Mouse (Mus musculus) thymus, adult 2 months (tissue): ENCODE results near the gene Atf7ip. TPM values are rescaled to one million over a fixed set of nuclear protein-coding genes. Genes with fewer than 3 reads are reported as not detected.

Experiments used
- DNase-seq: peaks from one replicate; pipeline ENCODE4 v3.0.0; 2021
- H3K27ac ChIP-seq: fragments of 200-500 bp; 2 replicates; pipeline ENCODE4 v1.5.1; 2012; ENCODE audit warnings: low read length, control low read depth; ENCODE audit not compliant: control insufficient read depth, insufficient read depth
- H3K27me3 ChIP-seq: fragments of 200-500 bp; 2 replicates; pipeline ENCODE4 v1.6.1; 2012; ENCODE audit warnings: mild to moderate bottlenecking, low read length, moderate library complexity, mixed read lengths; ENCODE audit not compliant: control insufficient read depth, insufficient read depth
- H3K36me3 ChIP-seq: fragments of 200-500 bp; 2 replicates; pipeline ENCODE4 v1.6.1; 2012; ENCODE audit warnings: mild to moderate bottlenecking, low read length, moderate library complexity; ENCODE audit not compliant: control insufficient read depth, insufficient read depth
- H3K4me1 ChIP-seq: fragments of 200-500 bp; replicated peaks from 2 replicates; pipeline ENCODE4 v1.6.1; 2012; ENCODE audit warnings: low read length; ENCODE audit not compliant: control insufficient read depth, insufficient read depth
- H3K4me3 ChIP-seq: fragments of 200-500 bp; 2 replicates; pipeline ENCODE4 v1.5.1; 2012; ENCODE audit warnings: mild to moderate bottlenecking, low read length, control low read depth, moderate library complexity; ENCODE audit not compliant: control insufficient read depth, insufficient read depth
- CTCF ChIP-seq: fragments of 200-500 bp; IDR thresholded peaks from 2 replicates; pipeline ENCODE4 v1.5.1; 2012; ENCODE audit warnings: mild to moderate bottlenecking, control low read depth, low read length, moderate library complexity, borderline replicate concordance; ENCODE audit not compliant: control insufficient read depth, poor library complexity, insufficient read depth; ENCODE audit errors: extremely low read depth
- POLR2A ChIP-seq: fragments of 200-500 bp; IDR thresholded peaks from 2 replicates; pipeline ENCODE4 v1.6.1; 2012; ENCODE audit warnings: mild to moderate bottlenecking, low read length, control low read depth, moderate library complexity; ENCODE audit not compliant: control insufficient read depth, poor library complexity, insufficient read depth; ENCODE audit errors: extremely low read depth
- WGBS: fragments of 180-500 bp; shearing (Covaris S2); methylation state at CpG from one replicate; pipeline ENCODE4 v1.1.7; 2018; 5-methylcytosine and 5-hydroxymethylcytosine counted together
- polyA plus RNA-seq: library from polyadenylated mRNA; depleted of rRNA; stranded (reverse); fragments of >200 nt; gene quantifications from 2 replicates; pipeline ENCODE4 v1.2.3, GENCODE M21; 2012

Atf7ip gene
- polyA plus RNA-seq, 1 experiment = 65.1 TPM

DNA sequence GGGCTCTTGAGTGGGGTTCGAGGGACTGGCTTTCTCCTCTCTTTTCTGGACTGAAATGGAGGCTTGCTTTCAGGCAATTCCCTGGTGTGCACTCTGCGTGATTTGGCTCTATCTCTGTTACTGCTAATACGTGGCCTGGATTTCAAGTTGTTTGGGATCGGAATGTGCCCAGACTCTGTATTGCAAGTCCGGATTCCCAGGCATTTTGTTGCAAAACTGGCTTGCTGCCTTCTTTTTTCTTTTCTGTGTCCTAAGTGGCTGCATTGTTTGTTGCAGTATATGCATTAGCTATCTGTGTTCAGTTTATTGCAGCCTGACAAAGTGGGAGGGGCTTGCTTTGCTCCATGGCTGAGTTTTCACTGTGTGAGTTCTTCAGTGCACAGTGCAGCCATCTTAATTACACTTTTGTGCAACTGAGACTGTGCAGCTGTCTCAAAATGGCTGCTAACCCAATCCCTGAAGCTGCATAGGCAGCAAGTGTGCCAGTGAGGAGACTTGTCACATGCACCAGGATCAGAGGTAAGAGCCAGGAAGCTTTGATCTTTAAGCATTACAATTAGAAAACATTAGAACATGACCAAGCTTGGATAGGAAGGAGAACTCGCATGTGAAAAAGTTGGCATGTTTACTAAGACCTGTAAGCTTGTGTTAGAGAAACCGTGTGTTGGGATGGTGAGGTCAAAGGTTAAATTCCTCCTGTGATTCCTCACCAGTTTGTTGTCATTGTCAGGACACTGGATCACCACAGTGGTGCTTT is 26.7 kb downstream of the Atf7ip start:
- TF ChIP-seq CTCF (no peak), POLR2A (no peak)
- Histone ChIP-seq H3K4me1 (peaks cover 20% of the 10 kb centered on the region), H3K27ac (peak overlapping the region; percentile 20; the same call in 1 of the 2 replicates), H3K36me3 (peaks cover 3% of the 10 kb centered on the region; the same call in 1 of the 2 replicates), H3K4me3 (no peak overlapping the region), H3K27me3 (no peaks in the 10 kb centered on the region)
- WGBS = 68% methylated on average over 7 of the region's 7 CpGs
- DNase-seq = peak; percentile 40

DNA sequence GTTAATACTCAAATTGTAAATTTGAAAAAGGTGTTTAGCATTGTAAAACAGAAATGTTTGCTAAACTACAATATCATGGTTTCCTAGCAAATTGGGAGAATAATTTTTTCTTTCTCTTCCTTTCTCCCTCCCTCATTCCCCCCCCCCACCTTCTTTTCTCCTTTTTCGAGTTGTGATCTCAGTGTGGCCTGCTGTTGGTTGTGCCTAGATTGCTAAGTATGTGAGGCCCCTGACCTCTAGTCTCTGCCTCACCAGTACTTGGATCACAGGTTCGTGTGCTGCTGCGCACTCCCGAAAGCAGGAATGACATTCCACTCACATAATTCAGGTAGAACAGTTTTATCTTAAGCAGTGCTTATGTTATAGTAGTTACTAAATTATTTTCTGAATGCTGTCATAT is 27.8 kb downstream of the Atf7ip start:
- peaks cover 20% of the 10 kb centered on the region for H3K4me1 ChIP-seq
- no peak for DNase-seq
- peaks cover 6% of the 10 kb centered on the region; the same call in 1 of the 2 replicates for H3K36me3 ChIP-seq
- WGBS = 89% methylated on average over 4 of the region's 4 CpGs
- no peak overlapping the region for H3K27ac ChIP-seq
- TF ChIP-seq POLR2A (no peak), CTCF (no peak)
- H3K27me3 ChIP-seq = no peaks in the 10 kb centered on the region
- no peak overlapping the region for H3K4me3 ChIP-seq

DNA sequence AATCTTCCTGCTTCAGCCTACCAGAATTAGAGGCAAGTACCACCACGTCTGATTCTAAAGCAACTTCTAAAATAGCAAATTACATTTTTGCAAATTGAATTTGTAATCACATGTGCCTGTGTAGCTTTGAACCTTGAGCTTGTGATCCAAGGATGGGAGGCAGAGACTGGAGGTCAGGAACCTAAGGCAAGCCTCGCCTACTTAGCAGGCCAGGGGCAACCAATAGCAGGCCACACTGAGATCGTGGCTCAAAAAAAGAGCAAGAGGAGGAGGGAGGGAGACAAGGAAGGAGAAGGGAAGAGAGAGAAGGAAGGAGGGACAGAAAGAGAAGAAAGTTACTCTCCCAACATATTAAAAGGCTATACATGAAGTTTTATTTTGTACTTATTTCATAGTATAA is 28.5 kb downstream of the Atf7ip start:
- no peak for DNase-seq
- peaks cover 17% of the 10 kb centered on the region for H3K4me1 ChIP-seq
- no peaks in the 10 kb centered on the region for H3K27me3 ChIP-seq
- 77% methylated on average over 3 of the region's 3 CpGs for WGBS
- H3K27ac ChIP-seq = no peak overlapping the region
- TF ChIP-seq POLR2A = no peak
- no peak for TF ChIP-seq CTCF
- H3K36me3 ChIP-seq = peaks cover 10% of the 10 kb centered on the region; the same call in 1 of the 2 replicates
- H3K4me3 ChIP-seq = no peak overlapping the region

DNA sequence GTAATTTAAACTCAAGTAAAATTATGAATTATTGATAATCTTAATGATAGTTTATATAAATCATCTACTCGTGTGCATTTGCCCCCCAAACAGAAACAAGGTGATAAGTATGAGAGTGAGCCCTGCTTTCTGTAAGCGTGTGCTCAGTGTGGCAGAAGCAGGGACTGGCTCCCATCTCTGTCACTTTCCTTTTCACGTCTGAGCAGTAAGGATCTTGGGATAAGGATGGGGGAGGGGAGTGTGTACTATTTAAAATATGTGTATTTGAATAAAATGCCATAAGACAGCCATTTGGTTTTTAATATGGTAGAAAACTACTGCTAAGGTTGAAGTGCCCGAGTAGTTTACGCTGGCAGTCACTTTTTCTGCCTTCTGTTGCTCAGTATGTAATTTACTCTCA is 29.2 kb downstream of the Atf7ip start:
- TF ChIP-seq CTCF (no peak), POLR2A (no peak)
- no peak overlapping the region for H3K27ac ChIP-seq
- no peaks in the 10 kb centered on the region for H3K27me3 ChIP-seq
- no peak for DNase-seq
- peaks cover 17% of the 10 kb centered on the region for H3K4me1 ChIP-seq
- 92% methylated on average over 5 of the region's 5 CpGs for WGBS
- no peak overlapping the region for H3K4me3 ChIP-seq
- peaks cover 10% of the 10 kb centered on the region; the same call in 1 of the 2 replicates for H3K36me3 ChIP-seq

DNA sequence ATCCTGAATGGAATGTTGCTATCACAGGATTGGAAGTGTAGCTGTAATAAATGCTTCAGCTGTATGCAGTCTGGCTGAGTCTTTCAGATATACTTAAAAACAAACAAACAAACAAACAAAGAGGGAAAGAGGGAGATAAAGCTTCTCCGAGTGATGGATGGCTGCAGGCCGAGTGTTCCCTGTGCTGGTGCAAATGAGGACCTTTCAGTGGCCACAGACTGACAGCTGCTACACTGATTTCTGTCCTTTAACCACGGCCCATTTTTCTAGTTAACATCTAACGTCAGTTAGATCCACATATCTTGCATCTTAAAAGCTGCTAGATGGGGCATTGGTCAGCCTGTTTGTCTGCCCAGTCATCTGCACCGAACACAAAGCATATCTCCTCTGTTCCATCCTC is 30.2 kb downstream of the Atf7ip start:
- Histone ChIP-seq H3K4me1 (peaks cover 21% of the 10 kb centered on the region), H3K4me3 (no peak overlapping the region), H3K27ac (no peak overlapping the region), H3K36me3 (peaks cover 10% of the 10 kb centered on the region; the same call in 1 of the 2 replicates), H3K27me3 (no peaks in the 10 kb centered on the region)
- WGBS = 83% methylated on average over 5 of the region's 5 CpGs
- no peak for DNase-seq
- TF ChIP-seq CTCF = no peak
- TF ChIP-seq POLR2A = no peak

DNA sequence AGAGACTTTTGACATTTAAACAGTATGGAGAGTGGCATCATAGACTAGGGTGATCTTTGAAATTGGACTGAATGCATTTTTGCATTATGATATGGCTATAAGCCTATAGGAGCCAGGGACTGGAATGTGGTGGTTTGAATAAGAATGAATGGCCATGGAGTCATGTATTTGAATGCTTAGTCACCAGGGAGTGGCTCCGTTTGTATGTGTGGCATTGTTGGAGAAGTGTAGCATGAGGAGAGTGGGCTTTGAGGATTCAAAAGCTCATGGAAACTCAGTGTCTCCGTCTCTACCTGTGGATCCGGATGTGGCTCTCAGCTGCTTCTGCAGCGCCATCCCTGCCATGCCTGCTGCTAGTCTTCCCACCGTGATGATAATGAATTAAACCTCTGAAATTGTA is 35.4 kb downstream of the Atf7ip start:
- peaks cover 10% of the 10 kb centered on the region; the same call in 1 of the 2 replicates for H3K36me3 ChIP-seq
- 99% methylated on average over 5 of the region's 5 CpGs for WGBS
- peaks cover 8% of the 10 kb centered on the region for H3K4me1 ChIP-seq
- H3K27me3 ChIP-seq = no peaks in the 10 kb centered on the region
- no peak for DNase-seq
- no peak overlapping the region for H3K4me3 ChIP-seq
- no peak overlapping the region for H3K27ac ChIP-seq
- TF ChIP-seq POLR2A (no peak), CTCF (no peak)

DNA sequence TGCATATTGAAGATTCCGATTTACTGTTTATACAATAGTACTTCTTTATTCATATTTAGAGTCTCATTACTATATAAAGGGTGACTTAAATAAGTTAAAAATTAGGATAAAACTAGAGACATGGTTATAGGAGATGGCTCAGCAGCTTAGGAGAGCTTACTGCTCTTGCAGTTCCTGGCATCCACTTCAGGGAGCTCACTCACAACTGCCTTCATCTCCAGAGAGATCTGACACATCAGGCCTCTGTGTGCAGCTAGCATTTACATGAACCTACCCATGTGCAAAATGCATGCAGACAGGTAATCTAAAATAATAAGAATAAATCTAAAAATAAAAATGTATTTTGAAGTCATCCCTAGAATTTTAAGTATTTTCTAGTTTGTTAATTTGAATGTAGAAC is 36.1 kb downstream of the Atf7ip start:
- Histone ChIP-seq H3K27ac (no peak overlapping the region), H3K27me3 (no peaks in the 10 kb centered on the region), H3K4me1 (peaks cover 10% of the 10 kb centered on the region), H3K4me3 (no peak overlapping the region), H3K36me3 (peaks cover 10% of the 10 kb centered on the region; the same call in 1 of the 2 replicates)
- no peak for DNase-seq
- WGBS = 94% methylated on average over 1 of the region's 1 CpGs
- no peak for TF ChIP-seq CTCF
- TF ChIP-seq POLR2A = no peak
